Mouse (Mus musculus) liver, embryonic 15.5 days (tissue): ENCODE results near the gene H2-Oa. TPM values are rescaled to one million over a fixed set of nuclear protein-coding genes. Genes with fewer than 3 reads are reported as not detected.
"Not testable (repeated sequence)": the region's sequence is repeated elsewhere in the genome, so short reads cannot be mapped to it uniquely, and the experiment has no call there.

Experiments used
- ATAC-seq: fragments of 200-750 bp; cut with Nextera tagmentation; 2 replicates; pipeline ENCODE4 v1.8.0; 2017; ENCODE audit warnings: moderate number of reproducible peaks, mild to moderate bottlenecking, moderate library complexity; ENCODE audit not compliant: insufficient read depth
- H3K27ac ChIP-seq: fragments of 300-500 bp; sonication (generic); replicated peaks from 2 replicates; pipeline ENCODE4 v1.5.1; 2015; ENCODE audit warnings: mild to moderate bottlenecking, inconsistent platforms
- H3K27me3 ChIP-seq: fragments of 300-500 bp; sonication (generic); 2 replicates; pipeline ENCODE4 v1.6.1; 2015; ENCODE audit warnings: mild to moderate bottlenecking, inconsistent platforms
- H3K36me3 ChIP-seq: fragments of 300-500 bp; sonication (generic); replicated peaks from 2 replicates; pipeline ENCODE4 v1.6.1; 2015; ENCODE audit warnings: moderate library complexity, mild to moderate bottlenecking, inconsistent platforms
- H3K4me1 ChIP-seq: fragments of 300-500 bp; sonication (generic); replicated peaks from 2 replicates; pipeline ENCODE4 v1.6.1; 2015; ENCODE audit warnings: inconsistent platforms
- H3K4me2 ChIP-seq: fragments of 300-500 bp; sonication (generic); 2 replicates; pipeline ENCODE4 v1.6.1; 2015; ENCODE audit warnings: moderate library complexity, mild to moderate bottlenecking, inconsistent platforms
- H3K4me3 ChIP-seq: fragments of 300-500 bp; sonication (generic); replicated peaks from 2 replicates; pipeline ENCODE4 v1.5.1; 2015; ENCODE audit warnings: mild to moderate bottlenecking, inconsistent platforms
- H3K9ac ChIP-seq: fragments of 300-500 bp; sonication (generic); 2 replicates; pipeline ENCODE4 v1.6.1; 2015; ENCODE audit warnings: moderate library complexity, mild to moderate bottlenecking, inconsistent platforms
- H3K9me3 ChIP-seq: fragments of 300-500 bp; sonication (generic); replicated peaks from 2 replicates; pipeline ENCODE4 v1.6.1; 2016; ENCODE audit warnings: inconsistent platforms
- WGBS: fragments of 180-500 bp; shearing (Covaris S2); methylation state at CpG from one replicate; pipeline ENCODE4 v1.1.7; 2015; ENCODE audit warnings: mixed read lengths; ENCODE audit not compliant: insufficient replicate concordance; 5-methylcytosine and 5-hydroxymethylcytosine counted together
- polyA plus RNA-seq: library from polyadenylated mRNA; unstranded; fragments of >200 nt; fragmentation: Nextera tagmentation; extraction: Ambion mirVana; gene quantifications from 2 replicates; pipeline ENCODE4 v1.2.1, GENCODE M21; 2015

Gene H2-Oa
- polyA plus RNA-seq, 1 experiment from 2014 or later: 0.40 TPM

DNA sequence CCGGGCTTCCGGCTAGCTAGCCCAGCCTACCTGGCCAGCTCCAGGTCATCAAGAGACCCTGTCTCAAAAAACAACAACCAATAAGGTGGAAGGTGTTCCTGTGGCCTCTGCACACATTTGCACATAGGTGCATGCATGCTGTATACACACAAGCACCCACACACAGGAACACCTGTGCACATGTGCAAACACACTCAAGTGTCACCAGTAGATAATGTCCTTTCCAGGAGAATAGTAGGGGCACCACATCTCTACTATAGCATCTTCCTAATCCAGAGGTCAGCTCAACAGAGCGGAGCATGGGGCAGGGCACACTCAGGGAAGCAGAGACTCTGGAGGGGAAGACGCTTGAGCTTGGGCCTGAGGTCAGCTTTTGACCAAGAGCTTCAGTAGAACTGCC lies 52.1 kb downstream of the H2-Oa start:
- H3K27me3 ChIP-seq: peaks cover 29% of the 10 kb centered on the region
- H3K27ac ChIP-seq, H3K9me3 ChIP-seq, H3K4me2 ChIP-seq, H3K36me3 ChIP-seq, ATAC-seq, H3K9ac ChIP-seq, H3K4me3 ChIP-seq: not testable (repeated sequence)
- WGBS: 71% methylated on average over 4 of the region's 4 CpGs
- H3K4me1 ChIP-seq: peaks cover 23% of the 10 kb centered on the region

Other genes with a start within 250 kb of the H2-Oa start
- gene Cd320, start 249.2 kb upstream of the H2-Oa start, polyA plus RNA-seq: 14.4 and 14.7 TPM in 2 replicates
- not detected in 2 replicates for gene Gm7029, start 218.5 kb upstream of the H2-Oa start, polyA plus RNA-seq
- 7.5 and 8.3 TPM in 2 replicates for gene Kifc1, start 201.7 kb upstream of the H2-Oa start, polyA plus RNA-seq
- gene Platr17, start 187.2 kb upstream of the H2-Oa start, polyA plus RNA-seq: 0.35 and 0.38 TPM in 2 replicates
- gene Daxx, start 182.9 kb upstream of the H2-Oa start, polyA plus RNA-seq: 18.7 and 20.4 TPM in 2 replicates
- gene Tapbp, start 176.4 kb upstream of the H2-Oa start, polyA plus RNA-seq: 33.3 and 35.7 TPM in 2 replicates
- 8.2 and 9.8 TPM in 2 replicates for gene Zbtb22, start 176.4 kb upstream of the H2-Oa start, polyA plus RNA-seq
- gene Rgl2, start 162.8 kb upstream of the H2-Oa start, polyA plus RNA-seq: 8.2 and 10.2 TPM in 2 replicates
- 89.6 and 96.8 TPM in 2 replicates for gene Pfdn6, start 152.0 kb upstream of the H2-Oa start, polyA plus RNA-seq
- gene Wdr46, start 151.7 kb upstream of the H2-Oa start, polyA plus RNA-seq: 18.4 and 19.3 TPM in 2 replicates
- 2.4 and 2.5 TPM in 2 replicates for gene B3galt4, start 140.9 kb upstream of the H2-Oa start, polyA plus RNA-seq
- gene Vps52, start 136.5 kb upstream of the H2-Oa start, polyA plus RNA-seq: 23.3 and 24.6 TPM in 2 replicates
- gene Rps18, start 136.3 kb upstream of the H2-Oa start, polyA plus RNA-seq: 939 and 1,010 TPM in 2 replicates
- 123 and 165 TPM in 2 replicates for gene H2-K1, start 92.0 kb upstream of the H2-Oa start, polyA plus RNA-seq
- gene Ring1, start 67.7 kb upstream of the H2-Oa start, polyA plus RNA-seq: 5.5 and 7.2 TPM in 2 replicates
- gene H2-Ke6, start 64.3 kb upstream of the H2-Oa start, polyA plus RNA-seq: 30.7 and 37.0 TPM in 2 replicates
- gene Slc39a7, start 60.7 kb upstream of the H2-Oa start, polyA plus RNA-seq: 56.3 and 68.5 TPM in 2 replicates
- 16.7 and 19.3 TPM in 2 replicates for gene Rxrb, start 60.5 kb upstream of the H2-Oa start, polyA plus RNA-seq
- 0.59 and 0.79 TPM in 2 replicates for gene Col11a2, start 52.9 kb upstream of the H2-Oa start, polyA plus RNA-seq
- gene H2-DMa, start 27.2 kb downstream of the H2-Oa start, polyA plus RNA-seq: 6.4 TPM in 2 replicates
- gene Brd2, start 30.3 kb downstream of the H2-Oa start, polyA plus RNA-seq: 37.8 and 40.1 TPM in 2 replicates
- 0.54 and 1.0 TPM in 2 replicates for gene H2-DMb2, start 51.0 kb downstream of the H2-Oa start, polyA plus RNA-seq
- 1.6 and 1.7 TPM in 2 replicates for gene H2-DMb1, start 60.7 kb downstream of the H2-Oa start, polyA plus RNA-seq
- gene Tap1, start 95.2 kb downstream of the H2-Oa start, polyA plus RNA-seq: 4.2 and 4.8 TPM in 2 replicates
- 10.6 and 11.2 TPM in 2 replicates for gene Psmb9, start 95.4 kb downstream of the H2-Oa start, polyA plus RNA-seq
- 21.9 and 22.8 TPM in 2 replicates for gene Psmb8, start 105.4 kb downstream of the H2-Oa start, polyA plus RNA-seq
- gene Tap2, start 111.2 kb downstream of the H2-Oa start, polyA plus RNA-seq: 7.2 and 7.4 TPM in 2 replicates
- 0.31 and 0.51 TPM in 2 replicates for gene H2-Ob, start 146.6 kb downstream of the H2-Oa start, polyA plus RNA-seq
- gene H2-Ab1, start 165.3 kb downstream of the H2-Oa start, polyA plus RNA-seq: 6.6 and 9.3 TPM in 2 replicates
- 2.6 and 2.8 TPM in 2 replicates for gene H2-Aa, start 195.5 kb downstream of the H2-Oa start, polyA plus RNA-seq
- 1.7 and 1.8 TPM in 2 replicates for gene H2-Eb1, start 213.5 kb downstream of the H2-Oa start, polyA plus RNA-seq
- not detected in 2 replicates for gene H2-Eb2, start 233.3 kb downstream of the H2-Oa start, polyA plus RNA-seq